Mouse (Mus musculus) gastrocnemius, postnatal 14 days (tissue): ENCODE data around the gene Calml4. TPM values are rescaled to one million over a fixed set of nuclear protein-coding genes. Genes with fewer than 3 reads are reported as not detected.
"Not testable (repeated sequence)": the region's sequence is repeated elsewhere in the genome, so short reads cannot be mapped to it uniquely, and the experiment has no call there.

Experiments used
- DNase-seq: peaks from one replicate; pipeline ENCODE4 v3.0.0; 2021; ENCODE audit warnings: mixed read lengths
- intact Hi-C: fragments of 180-260 bp; cut with DNase I; formaldehyde crosslinking; loops from one replicate; pipeline ENCODE4 v1.15.1; 2025; ENCODE audit warnings: low total_unique reads
- long read RNA-seq, 2 experiments: library from polyadenylated mRNA; stranded (forward); transcript quantifications; one replicate each; pipeline ENCODE4 v2.0.0; 2021
- total RNA-seq, 2 experiments: library from RNA; stranded (reverse); gene quantifications; 2 replicates each; pipeline ENCODE4 v1.2.3; 2021

Gene Calml4
- 1 to 10 TPM; 1.8 to 3.4 TPM for total RNA-seq
- long read RNA-seq, experiment 1, partial matches to known transcripts: 2 of 5 reads
- long read RNA-seq, experiment 1, other reads (novel, unspliced or antisense): 1 of 5 reads
- long read RNA-seq, experiment 2, partial matches to known transcripts: 3 of 8 reads
- long read RNA-seq, experiment 2, other reads (novel, unspliced or antisense): 3 of 8 reads

- intact Hi-C loops: no loop called here
- peak; percentile 89 for DNase-seq
Measured at GRCm38 (mm10) chr9:62857719-62858261, at the start of gene Calml4. TSS of gene Calml4 (plus strand) at chr9:62858080.

DNA sequence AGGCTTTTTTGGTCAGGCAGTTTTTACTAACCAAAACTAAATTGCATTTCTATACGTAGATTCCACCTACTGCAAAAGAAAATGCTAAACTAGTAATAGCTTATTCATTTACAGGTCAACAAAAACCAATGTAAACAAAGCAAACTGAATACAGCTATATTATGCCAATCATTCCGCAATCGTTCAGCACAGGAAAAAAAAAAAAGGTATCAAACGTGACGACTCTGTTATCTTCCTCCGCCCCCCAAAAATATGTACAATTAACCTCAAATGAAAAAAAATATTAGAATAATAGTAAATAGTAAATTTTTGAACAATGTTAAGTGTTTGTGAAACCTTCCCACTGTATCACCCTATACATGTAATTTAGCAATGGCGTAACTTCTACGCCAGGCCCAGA is 47.8 kb upstream of the Calml4 start:
- DNase-seq: no peak

GRCm38 (mm10) chr9:62810543-62811515 is 47.1 kb upstream of the Calml4 start:
- no peak for DNase-seq
- intact Hi-C loops: no loop called here

More for the DNA sequence above, 47.8 kb upstream of the Calml4 start:
- intact Hi-C loops: no loop called here

DNA sequence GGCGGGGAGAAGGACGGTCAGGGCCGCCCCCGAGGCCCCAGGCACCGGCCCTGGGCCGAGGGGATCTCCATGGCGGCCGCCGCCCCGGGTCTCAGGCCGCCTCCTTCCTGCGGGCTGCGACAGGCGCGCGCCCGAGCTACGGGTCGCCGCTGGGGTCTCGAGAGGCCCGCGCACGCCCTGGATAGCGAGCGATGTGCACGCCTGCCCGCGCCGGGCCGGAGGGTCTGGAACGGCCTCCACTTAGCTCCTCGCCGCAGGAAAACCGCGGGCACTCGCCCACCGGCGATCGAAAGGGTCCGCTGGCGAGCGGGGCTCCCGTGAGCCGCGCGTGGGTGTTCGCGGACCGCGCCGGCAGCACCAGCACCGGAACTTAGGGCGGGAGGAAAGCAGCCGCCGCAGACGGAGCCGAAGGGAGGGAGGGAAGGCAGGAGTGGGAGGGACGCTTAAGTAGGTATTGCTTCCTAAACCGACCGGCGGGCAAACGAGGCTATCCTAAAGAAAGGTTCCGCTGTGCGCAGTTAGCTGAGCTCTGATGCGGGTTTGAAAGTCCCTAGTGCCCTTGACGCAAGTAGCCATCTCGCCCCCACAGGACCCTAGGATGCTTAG is 46.3 kb upstream of the Calml4 start, which contains the start of gene Fem1b:
TSS of gene Fem1b (minus strand) at position 419 of the 606 bp plus-strand sequence.
- DNase-seq: peak; percentile 87
- intact Hi-C loops: no loop called here

- DNase-seq: no peak
- intact Hi-C loops: no loop called here
Measured at GRCm38 (mm10) chr9:62812216-62813049, 45.4 kb upstream of the Calml4 start.

GRCm38 (mm10) chr9:62814751-62815150 is 43.1 kb upstream of the Calml4 start:
- intact Hi-C loops: no loop called here
- DNase-seq: no peak

DNA sequence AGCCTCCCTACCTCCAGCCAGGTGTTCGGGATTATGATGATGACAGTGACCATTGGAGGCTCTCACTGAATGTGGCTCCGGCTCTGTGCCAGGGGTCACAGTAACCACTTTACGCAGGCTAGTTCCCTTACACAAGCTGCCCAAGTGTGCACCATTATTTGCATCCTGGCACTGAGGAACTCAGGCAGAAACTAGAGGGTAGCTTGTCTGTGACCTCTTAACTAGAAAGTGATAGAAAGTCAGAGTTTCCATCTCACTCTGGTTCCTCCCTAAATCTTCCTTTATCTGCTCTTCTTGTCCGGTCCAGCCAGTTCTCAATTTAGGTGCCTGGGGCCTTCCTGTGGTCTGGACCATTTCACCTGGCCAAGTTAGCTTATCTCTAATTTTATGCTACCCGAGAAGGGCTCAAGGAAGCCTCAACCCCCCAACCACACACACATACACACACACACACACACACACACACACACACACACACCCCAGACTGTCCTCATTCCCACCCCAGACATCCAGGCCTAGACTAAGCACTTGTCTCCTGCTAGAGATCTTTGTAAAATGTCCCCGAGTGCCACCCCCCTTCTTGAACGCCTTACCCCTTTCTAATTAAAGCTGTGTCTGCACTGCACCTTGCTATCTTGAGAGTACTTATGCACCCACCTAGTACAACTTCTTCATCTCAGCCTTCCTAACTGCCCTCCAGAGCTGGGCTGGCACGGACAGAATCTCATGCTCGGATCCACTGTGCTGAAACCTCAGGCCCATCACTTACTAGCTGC is 41.4 kb upstream of the Calml4 start:
- no peak for DNase-seq
- intact Hi-C loops: no loop called here

DNA sequence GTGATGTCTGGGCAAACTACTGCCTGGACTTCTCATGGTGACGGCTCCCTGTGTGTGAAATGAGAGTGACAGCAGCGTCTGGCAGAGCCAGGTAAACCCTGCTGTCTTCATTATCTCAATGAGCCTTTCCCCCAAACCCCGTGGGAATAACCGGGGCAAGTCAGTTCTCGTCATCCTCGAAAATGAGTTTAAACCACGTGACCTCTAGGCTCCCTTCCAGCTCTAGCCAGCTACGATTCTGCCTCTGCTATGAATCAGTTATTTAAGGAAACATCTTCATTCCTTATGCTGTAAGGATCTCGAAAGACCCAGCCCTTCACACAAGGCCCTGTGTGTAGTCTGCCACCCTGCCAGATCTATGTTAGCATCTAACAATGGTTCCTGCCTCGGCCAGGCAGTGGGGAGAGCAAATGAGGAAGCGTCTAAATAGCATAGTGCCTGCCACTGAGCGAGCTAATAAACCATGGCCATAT is 40.7 kb upstream of the Calml4 start:
- intact Hi-C loops: no loop called here
- DNase-seq: no peak

- DNase-seq: no peak
- intact Hi-C loops: no loop called here
Measured at GRCm38 (mm10) chr9:62817828-62818614, 39.9 kb upstream of the Calml4 start.

- intact Hi-C loops: no loop called here
- no peak for DNase-seq
Measured at GRCm38 (mm10) chr9:62819494-62819893, 38.4 kb upstream of the Calml4 start.

- intact Hi-C loops, DNase-seq: not testable (repeated sequence)
Measured at GRCm38 (mm10) chr9:62819910-62820309, 38.0 kb upstream of the Calml4 start.

GRCm38 (mm10) chr9:62820829-62821228 is 37.1 kb upstream of the Calml4 start:
- no peak for DNase-seq

DNA sequence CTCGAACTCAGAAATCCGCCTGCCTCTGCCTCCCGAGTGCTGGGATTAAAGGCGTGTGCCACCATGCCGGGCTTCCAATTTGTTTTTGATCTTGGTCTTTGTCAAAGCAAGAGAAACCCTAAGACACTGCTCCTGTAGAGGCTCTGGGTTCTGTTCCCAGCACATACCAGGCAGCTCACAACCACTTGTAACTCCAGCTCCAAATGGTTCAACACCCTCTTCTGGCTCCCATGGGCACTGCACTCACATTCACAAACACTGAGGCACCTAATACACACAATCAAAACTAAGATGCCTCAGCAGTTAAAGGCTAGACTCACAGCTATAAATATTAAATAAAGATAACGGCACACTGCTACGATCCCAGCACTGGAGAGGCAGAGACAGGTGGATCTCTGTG is 36.1 kb upstream of the Calml4 start:
- DNase-seq: no peak
- intact Hi-C loops: no loop called here

More at GRCm38 (mm10) chr9:62820829-62821228, 37.1 kb upstream of the Calml4 start:
- intact Hi-C loops: no loop called here

- DNase-seq: no peak
- intact Hi-C loops: no loop called here
Measured at GRCm38 (mm10) chr9:62825791-62826393, 32.0 kb upstream of the Calml4 start.

DNA sequence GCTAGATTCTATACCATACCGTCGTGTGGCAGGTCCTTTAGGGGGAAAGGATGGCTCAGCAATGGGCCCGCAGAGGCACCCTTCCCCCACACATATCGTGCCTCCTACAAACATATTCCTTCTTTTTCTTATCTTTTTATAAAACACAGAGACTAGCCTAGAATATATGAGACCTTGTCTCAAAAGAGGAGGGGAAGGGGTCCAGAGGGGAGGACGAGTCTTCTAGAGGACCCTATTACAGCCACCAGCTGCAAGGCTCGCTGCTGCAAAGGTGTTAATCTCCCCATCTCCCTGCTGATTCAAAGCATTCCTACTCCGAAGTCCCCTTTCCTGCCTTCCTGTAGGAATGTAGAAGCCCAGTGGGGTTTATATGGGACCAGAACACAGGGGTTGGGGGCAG is 31.4 kb upstream of the Calml4 start:
- DNase-seq: no peak
- intact Hi-C loops: no loop called here

GRCm38 (mm10) chr9:62827939-62828652 is 29.8 kb upstream of the Calml4 start:
- DNase-seq: no peak
- intact Hi-C loops: no loop called here
